Mouse (Mus musculus) urinary bladder, postnatal 10 days (tissue): ENCODE measurements around the gene Kmt2a.
A peak's percentile ranks its signal among the peaks of the same experiment; 100 is the strongest.
"Not testable (repeated sequence)": the region's sequence is repeated elsewhere in the genome, so short reads cannot be mapped to it uniquely, and the experiment has no call there.

Experiments used
- DNase-seq: peaks from one replicate; pipeline ENCODE4 v3.0.0; 2022; ENCODE audit warnings: low spot score

Kmt2a gene

DNA sequence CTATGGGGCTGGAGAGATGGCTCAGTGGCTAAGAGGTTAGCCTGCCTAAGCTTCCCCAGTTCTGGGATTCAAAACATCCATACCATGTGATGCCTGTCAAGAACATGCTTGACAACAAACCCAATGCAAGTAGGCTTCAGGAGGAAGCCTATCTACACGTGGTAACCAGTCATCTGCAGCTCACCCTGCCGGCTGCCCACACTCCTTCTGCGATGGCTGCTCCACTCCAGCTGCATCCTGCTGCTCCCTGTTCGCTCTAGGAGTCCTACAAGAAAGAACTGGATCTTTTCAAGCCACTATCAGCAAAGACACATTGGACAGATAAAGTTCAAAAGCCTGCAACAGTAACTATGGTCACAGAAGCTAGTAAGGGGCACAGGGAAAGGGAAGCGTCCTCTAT, 63.6 kb downstream of the Kmt2a start:
- no peak for DNase-seq

DNA sequence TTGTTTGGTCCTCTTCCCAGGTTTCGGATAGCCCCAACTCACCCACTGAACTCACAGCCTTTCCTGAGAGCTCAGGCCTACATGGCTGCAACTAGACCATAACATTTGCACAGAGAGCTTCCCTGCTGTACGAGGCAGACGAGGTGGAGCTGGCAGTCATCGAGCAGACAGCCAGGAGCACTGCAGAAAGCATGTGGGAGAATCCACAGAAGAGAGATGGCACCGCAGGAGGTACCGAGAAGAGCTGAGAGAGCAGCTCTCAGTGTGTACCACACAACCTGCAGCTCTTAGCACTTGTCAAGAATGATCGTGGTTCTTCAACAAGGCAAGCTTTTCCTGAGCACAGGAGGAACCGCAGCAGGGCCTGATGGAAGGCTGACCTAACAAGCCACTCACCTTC, 66.9 kb downstream of the Kmt2a start:
- no peak for DNase-seq

DNA sequence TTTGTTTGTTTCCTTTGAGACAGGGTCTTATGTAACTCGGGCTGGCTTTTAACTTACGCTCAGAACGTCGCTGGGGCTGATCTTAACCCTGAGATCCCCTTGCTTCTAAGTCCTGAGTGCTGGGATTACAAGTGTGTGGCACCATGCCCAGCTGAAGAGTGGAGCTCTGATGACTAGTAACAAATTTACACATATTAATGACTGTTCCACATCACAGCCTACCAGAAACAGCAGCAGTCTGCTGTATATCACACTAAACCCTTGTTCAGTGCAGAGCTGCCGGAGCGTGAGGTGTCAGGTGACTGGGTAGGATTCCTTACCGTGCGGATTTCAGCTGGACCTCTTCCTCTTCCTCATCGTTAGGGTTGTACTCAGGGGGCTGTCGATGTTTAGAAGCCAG, 70.8 kb downstream of the Kmt2a start:
- no peak for DNase-seq

DNA sequence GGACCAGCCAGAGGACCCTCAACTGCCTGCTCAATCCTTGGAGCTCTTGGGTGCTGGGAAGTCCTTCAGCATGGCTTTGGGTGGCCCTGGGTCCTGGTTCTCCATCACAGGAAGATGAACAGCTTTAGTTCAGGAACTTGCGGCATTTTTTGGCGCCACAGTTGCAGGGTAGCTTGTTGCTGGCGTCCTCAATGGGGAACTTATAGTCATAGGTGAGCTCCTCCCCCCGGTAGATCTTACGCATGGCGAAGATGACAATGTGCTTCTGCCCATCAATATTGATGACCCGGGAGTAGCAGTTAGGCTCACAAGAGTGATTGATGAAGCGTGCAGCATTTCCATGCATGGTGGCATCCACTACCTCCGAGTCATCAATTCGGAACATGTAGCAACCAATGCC, 73.3 kb downstream of the Kmt2a start:
- DNase-seq: no peak

DNA sequence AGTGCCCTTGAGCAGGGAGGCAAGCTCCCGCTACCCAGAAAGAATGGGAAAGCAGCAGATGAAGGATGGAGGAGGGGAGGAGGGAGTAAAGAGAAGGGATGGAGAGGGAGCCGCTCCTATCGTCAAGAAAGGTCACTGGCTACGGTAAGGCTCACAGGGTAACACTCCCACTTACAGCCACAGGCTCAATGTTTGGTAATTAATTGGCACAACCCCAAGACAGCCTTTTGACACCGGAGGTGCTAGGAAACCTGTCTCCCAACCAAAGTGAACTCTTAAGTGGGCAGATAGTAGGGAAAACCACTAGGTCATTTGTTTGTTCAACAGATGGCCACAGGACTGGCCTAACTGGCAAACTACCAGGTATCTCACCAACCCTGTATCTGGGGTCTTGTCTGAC, 74.0 kb downstream of the Kmt2a start:
- no peak for DNase-seq

DNA sequence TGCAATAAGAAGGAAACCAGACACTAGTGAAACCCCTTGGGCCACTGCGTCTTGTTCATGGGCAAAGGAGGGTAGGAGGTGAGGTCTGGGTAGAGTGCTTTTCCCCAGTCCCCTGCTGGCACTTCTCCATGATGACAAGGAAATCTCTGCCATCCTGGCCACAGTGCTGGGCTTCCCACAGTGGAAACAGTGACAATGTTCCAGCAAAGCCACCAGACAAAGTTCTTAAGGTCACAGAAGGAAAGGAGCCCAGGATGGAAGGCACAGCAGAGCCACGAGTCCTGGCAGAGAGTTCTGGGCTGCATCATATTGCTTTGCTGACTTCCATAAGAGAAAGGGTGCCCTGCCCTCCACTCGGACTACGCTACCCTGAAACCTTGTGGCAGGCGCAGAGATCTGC, 75.6 kb downstream of the Kmt2a start:
- no peak for DNase-seq

DNA sequence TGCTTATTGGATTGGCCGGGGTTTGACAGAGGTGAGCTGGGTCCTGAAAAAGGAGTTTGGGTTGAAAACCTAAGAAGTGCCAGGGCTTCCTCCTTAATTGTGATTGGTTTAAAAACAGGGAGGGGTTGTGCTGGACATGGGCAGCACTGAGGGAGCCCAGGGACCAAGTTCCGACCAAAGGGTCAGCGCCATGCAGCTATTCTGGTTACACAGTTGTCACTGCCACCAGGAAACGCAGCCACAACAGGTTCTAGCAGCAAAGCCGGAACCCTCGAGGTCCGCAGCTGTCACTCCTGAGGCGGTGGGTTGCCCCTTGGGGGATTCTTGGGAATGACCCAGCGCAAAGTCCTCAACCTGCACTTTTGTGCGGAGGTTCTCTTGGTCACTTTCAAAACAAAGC, 76.4 kb downstream of the Kmt2a start:
- DNase-seq: no peak

DNA sequence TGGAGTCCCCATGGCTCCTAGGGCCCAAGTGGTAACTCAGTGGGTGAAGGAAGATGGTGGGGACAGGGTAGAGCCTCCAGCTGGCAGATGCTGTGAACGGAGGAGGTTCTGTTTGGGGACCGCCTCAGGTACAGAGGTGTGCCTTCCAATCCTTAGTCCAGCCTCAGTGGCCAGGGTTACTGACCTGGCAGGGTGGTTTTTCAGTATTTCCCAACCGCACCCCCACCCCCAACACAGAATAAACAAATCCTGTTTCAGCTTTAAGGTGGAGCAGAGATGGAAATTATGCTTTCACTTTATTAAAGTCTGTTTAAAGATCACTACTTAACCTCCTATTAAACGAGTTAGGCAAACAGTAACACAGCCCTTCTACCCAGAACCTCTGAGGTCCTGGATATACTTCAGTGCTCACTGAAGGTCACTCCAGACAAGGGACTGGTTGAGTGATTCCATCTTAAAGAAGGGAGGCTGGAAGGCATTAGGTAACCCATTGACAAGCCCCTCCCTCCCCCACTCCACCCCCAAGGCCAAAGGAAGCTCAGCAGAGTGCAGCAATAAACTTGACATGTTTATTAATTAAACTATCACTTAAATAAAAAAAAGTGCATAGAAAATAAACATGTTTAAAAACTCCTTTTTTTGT, 78.2 kb downstream of the Kmt2a start, which contains the start of gene Ttc36:
Gene Ttc36 (minus strand): TSS at position 265 of the 643 bp plus-strand sequence.
- no peak for DNase-seq

DNA sequence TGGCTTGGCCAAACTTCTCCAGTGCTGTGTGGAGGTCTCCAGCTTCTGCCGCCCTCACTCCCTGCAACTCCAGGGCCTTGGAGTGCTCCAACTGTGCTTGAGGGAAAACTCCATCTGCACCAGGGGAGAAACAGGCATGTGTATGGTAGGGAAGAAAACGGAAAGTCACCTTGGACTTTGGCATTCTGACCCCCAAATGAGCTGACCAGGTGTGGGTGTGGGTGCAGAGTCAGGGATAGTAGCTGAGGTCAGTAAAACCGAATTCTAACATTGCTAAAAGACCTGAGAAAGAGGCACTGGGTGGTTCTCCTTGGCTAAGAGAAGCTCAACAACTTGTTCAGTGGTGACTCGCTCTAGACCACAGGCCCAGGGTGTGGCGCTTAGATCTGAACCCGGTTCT, 79.4 kb downstream of the Kmt2a start:
- no peak for DNase-seq

DNA sequence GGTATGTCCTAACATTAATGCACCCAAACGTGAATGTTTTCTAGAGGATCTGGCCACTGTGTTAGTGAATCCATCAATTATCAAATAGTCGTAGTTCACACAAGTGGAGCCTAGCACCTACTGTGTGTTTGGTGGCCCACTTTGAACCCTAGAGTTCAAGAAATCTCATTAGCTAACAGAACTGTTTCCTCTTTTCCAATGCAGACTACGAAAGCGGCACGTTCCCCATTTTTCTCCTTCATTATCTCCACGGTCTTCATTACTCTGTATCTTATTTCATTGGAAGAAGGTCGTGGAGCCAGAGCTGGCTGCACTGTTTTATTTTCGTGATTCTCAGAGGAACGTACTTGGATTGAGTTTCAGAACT, 81.2 kb downstream of the Kmt2a start:
- DNase-seq: no peak

DNA sequence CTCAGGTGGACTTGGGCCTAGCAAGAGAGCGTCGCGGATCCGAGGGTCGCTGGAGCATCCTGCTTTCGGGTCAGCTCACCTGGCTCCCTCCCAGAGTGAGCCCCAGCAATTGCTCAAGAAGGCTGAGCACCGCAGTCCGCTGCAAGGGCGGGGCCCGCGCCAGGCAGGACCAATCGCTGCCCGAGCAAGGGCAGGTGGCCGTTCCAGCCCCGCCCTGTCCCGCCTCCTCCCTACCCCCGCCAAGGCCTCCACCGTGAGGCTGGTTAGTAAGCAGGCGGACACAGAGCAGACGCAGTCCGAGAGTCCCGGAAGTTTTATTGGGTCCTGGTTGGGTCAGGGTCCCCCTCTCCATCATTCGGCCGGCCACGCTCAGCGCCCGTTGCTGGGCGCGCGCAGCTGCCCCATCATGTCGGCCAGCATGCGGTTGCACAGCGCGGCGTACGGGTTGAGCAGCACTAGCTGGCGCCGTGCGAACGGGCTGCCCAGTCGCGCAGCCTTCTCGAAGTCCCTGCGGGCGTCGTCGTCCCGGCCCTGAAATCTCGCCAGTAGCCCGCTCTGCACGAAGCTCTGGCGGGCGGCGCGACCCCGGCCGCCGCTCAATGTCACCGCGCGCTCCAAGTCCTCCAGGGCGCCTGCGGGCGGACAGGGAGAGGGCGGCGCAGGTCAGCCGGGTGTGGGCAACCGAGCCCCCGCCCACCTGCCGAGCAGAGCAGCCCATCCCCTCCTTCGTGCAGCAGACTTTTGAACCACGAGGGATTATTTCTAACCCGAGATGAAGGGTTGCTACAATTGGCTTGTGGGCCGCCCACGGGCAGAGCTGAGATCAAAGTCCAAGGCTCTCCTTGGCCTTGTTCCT, 81.8 kb downstream of the Kmt2a start, which contains the start of gene Tmem25:
Gene Tmem25 (minus strand): TSS at position 206 of the 856 bp plus-strand sequence.
- peak; percentile 43 for DNase-seq

DNA sequence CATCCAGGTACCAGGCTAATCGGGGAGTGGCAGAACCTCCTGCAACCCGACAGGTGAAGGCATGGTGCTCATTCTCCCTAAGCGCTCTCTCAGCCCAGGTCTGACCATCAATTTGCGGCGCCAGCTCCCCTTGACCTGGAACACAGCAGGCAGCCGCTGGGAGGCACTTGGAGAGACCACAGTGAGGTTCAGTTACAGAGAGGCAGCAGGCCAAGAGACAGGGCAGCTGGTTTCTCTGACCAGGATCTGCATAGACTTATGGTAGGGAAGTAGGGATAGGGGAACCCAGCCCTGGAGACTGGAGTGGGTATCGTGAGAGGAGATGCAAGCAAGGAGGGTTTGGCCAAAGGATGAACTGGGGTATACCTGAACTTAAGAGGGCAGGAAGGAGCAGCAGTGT, 82.8 kb downstream of the Kmt2a start:
- no peak for DNase-seq

DNA sequence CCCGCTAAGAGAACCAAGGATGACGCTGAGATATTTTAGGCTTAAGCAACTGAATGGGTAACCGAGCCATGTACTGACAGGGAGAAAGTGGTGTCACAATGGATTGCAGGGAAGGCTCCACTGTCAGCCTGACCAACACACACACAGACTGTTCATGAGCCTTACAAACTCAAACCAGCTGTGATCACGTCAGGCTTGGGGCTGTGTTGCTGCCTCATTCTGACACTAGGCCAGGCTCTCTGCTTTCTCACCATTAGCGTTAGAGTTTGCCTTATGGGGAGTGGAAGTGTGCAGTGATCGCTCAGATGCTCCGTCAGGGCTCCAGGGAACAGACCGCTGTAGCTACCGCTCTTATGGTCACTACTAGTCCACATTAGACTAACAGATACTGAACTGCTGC, 88.3 kb downstream of the Kmt2a start:
- DNase-seq: no peak

DNA sequence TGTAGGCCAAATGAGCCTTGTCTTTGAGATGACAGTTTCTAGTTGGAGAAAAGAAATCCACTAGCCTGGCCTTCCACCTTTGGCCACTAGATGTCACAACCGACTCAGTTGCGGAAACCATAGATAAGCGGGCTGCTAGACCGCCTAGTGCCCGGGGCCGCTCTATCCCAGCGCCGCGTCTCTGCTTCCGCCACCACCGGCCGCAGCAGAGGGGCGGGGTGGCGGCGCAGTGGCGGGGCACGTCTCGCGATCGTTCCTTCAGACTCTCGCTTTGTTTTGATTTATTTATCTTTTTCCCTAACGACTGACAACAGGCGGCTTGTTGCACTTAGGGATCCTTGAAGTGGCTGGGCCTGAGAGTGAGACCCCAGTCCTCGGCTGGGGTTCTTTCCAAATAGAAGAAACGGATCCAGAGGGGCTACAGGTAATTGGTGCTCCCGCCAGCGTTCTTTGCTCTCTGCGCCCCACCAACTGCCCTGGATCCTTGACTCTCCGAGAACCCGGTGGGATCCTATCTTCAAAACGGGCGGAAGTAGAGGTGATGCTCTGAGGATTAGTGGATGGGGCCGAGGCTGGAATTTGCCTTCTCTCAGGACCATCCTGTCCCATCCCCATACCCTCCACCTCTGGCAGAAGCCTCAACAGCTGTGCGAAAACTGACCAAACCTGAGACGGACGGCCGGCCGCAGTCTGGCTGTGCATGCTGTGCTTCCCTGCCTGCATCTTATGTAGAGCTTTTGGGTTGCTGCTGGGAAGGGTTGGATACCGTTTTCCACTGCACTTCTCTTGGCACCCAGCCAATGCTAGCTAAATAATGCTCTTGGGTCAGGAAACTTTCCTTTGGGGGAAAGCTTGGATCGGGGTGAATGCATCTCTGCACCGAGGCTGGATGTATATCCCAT, 108.1 kb downstream of the Kmt2a start:
- peak; percentile 72 for DNase-seq

DNA sequence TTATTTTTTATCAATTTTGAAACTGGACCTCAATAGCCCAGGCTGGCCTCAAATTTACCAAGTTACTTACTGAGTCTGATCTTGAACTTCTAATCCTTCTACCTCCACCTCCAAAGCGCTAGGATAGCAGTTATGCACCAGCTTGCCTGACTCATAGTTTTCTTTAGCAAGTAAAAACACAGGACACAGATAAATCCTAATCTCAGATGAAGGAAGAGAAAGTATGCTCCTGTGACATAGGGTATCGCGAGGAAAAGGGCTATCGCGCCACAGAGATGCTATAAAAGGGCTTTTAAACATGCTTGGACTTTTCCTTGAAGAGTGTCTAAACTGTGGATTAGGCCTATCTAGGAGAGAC, 108.7 kb downstream of the Kmt2a start:
- no peak for DNase-seq

DNA sequence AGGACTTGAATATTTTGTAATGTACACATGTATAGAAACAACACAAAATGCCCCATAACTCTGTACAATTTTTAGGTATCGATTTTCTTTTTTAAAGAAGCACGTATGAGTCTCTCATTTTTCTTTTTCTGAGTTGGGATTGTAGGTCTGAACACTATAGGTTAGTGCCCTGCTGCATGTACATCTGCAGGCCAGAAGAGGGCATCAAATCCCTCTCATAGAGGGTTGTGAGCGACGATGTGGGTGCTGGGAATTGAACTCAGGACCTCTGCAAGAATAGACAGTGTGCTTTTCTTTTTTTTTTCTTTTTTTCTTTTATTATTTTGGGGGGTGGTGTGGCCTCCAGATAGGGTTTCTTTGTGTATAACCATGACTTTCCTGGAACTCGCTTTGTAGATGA, 109.7 kb downstream of the Kmt2a start:
- no peak for DNase-seq

DNA sequence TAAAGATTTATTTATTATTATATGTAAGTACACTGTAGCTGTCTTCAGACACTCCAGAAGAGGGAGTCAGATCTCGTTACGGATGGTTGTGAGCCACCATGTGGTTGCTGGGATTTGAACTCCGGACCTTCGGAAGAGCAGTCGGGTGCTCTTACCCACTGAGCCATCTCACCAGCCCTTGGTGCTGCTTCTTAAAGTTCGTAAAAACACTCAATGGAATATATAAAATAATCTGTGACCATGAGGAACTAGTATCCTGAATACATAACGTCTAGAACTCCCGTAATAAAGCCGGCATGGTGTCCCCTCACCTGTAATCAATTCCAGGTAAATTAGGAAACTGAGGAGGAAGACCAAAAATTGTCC, 113.1 kb downstream of the Kmt2a start:
- DNase-seq: not testable (repeated sequence)

DNA sequence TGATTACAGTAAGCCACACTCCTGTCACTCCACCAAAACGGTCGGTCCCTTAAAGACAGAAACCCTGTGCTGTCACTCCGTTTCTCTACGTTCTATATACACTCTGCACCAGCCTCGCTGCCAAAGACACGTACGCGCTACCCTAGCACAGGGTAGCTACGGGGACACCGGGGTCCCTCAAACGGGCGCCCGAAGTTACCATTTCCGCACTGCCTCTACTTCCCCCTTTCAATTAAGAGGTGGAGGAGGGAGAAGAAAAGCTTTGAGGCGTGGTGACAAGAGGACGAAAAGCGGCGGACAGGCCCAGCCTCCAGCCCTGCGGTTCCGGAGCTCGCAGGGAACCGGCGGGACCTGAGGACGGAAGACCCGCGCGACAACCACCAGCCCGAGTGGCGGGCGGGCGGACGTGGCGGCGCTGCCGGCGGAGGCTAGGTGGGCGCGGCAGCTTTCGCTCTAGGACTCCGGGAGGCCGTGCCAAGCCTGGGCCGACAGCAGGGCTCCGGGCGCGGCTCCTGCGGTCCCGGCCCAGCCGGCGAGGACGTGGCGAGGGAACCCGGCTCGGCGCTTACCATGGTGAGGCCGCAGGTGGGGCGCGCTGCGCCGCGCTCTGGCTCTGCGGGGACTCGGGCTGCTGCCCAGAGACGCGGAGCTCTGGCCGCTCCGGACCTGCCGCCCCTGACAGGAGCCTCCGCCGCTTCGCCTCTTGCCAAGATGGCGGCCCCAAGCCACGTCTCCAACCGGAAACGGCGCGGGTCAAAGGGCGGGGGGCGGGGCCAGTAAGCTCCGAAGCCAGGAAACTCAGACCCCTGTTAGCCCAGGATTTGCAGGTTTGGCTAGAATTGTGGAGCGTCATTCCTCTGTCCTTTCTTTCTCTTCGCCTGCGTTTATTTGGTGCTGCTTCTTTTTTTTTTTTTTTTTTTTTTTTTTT, 113.7 kb downstream of the Kmt2a start, which contains the start of the genes Arcn1 and Ift46:
Gene Arcn1 (minus strand): TSS at position 745 of the 928 bp plus-strand sequence.
Gene Ift46 (plus strand): TSS at position 808 of the 928 bp plus-strand sequence.
- DNase-seq: peak; percentile 27

DNA sequence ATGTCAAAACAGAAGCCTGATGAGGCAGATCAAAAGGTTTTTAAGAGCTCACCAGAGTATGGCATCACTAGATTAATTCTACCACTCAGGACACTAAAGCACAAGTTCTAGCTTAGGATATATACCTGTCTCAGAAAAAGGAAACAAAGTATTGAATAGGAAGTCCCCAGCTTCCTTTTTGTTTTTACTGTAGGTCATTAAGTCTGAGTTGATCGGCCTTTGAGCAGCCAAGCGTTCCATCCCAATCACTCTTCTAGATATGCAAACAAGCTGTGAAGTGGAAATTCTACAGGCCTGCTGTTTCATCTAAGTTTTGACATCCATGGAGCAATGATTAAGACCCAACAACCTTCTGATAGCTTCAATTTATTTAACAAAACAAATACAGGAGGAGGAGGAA, 120.2 kb downstream of the Kmt2a start:
- no peak for DNase-seq
